Mouse (Mus musculus): ENCODE data around the gene Gas2l1.

DNA sequence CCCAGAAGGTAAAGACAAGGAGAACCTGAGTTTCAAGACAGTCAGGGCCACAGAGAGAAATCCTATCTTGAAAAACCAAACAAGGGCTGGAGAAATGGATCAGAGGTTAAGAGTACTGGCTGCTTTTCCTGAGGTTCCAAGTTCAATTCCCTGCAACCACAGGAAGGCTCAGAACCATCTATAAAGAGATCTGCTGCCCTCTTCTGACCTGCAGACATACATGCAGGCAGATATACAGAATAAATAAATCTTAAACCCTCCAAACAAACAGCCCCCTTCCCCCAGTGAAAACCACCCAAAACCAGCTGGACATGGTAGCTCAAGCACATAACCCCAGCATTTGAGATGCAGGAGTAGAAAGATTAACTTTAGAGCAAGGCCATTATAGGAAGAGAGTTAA is 10.6 kb upstream of the Gas2l1 start:
- TF ChIP-seq EP300 (IDR thresholded peaks at IDR 0.05; ENCODE audit: insufficient read depth, low read depth, low read length) (no peak), POLR2A (IDR thresholded peaks at IDR 0.05; ENCODE audit: insufficient read depth, low read length) (no peak), CTCF (IDR thresholded peaks at IDR 0.05; ENCODE audit: low read depth, low read length) (no peak)
